Mouse (Mus musculus) forebrain, postnatal 0 days (tissue): ENCODE data around the gene Hsp90ab1. TPM values are rescaled to one million over a fixed set of nuclear protein-coding genes. Genes with fewer than 3 reads are reported as not detected.
A peak's percentile ranks its signal among the peaks of the same experiment; 100 is the strongest.

Source experiments
- ATAC-seq: fragments of 200-750 bp; cut with Nextera tagmentation; 2 replicates; pipeline ENCODE4 v1.8.0; 2017; ENCODE audit warnings: mild to moderate bottlenecking, moderate library complexity
- DNase-seq: peaks from one replicate; pipeline ENCODE4 v3.0.0-alpha.2; 2015
- H3K27ac ChIP-seq: fragments of 300-500 bp; sonication (generic); 2 replicates; pipeline ENCODE4 v1.5.1; 2014; ENCODE audit warnings: low read depth, mild to moderate bottlenecking, antibody characterized with exemption, low read length, moderate library complexity, mixed read lengths
- H3K27me3 ChIP-seq: fragments of 300-500 bp; sonication (generic); 2 replicates; pipeline ENCODE4 v1.6.1; 2014; ENCODE audit warnings: mild to moderate bottlenecking, low read length, mixed read lengths; ENCODE audit not compliant: insufficient read depth
- H3K36me3 ChIP-seq: fragments of 300-500 bp; sonication (generic); 2 replicates; pipeline ENCODE4 v1.6.1; 2014; ENCODE audit warnings: mild to moderate bottlenecking, moderate library complexity; ENCODE audit not compliant: insufficient read depth
- H3K4me1 ChIP-seq: fragments of 300-500 bp; sonication (generic); 2 replicates; pipeline ENCODE4 v1.6.1; 2014; ENCODE audit warnings: antibody characterized with exemption; ENCODE audit not compliant: insufficient read depth
- H3K4me2 ChIP-seq: fragments of 300-500 bp; sonication (generic); 2 replicates; pipeline ENCODE4 v1.6.1; 2014; ENCODE audit warnings: low read depth, mild to moderate bottlenecking, moderate library complexity
- H3K4me3 ChIP-seq: fragments of 300-500 bp; sonication (generic); 2 replicates; pipeline ENCODE4 v1.5.1; 2014; ENCODE audit warnings: low read depth, low read length, mixed read lengths
- H3K9ac ChIP-seq: fragments of 300-500 bp; sonication (generic); 2 replicates; pipeline ENCODE4 v1.6.1; 2014; ENCODE audit warnings: mild to moderate bottlenecking
- H3K9me3 ChIP-seq: fragments of 300-500 bp; sonication (generic); 2 replicates; pipeline ENCODE4 v1.6.1; 2016; ENCODE audit warnings: low read length
- CTCF ChIP-seq: sonication (generic); IDR thresholded peaks from 2 replicates; pipeline ENCODE4 v1.5.1; 2016; ENCODE audit warnings: antibody characterized with exemption, control low read depth, low read depth
- WGBS: fragments of 180-500 bp; shearing (Covaris S2); extraction: QIAGEN DNeasy Blood & Tissue Kit; methylation state at CpG from one replicate; pipeline ENCODE4 v1.1.7; 2014; 5-methylcytosine and 5-hydroxymethylcytosine counted together
- polyA plus RNA-seq: library from polyadenylated mRNA; unstranded; fragments of >200 nt; fragmentation: Nextera tagmentation; extraction: Ambion mirVana; gene quantifications from 2 replicates; pipeline ENCODE4 v1.2.1, GENCODE M21; 2015
- total RNA-seq: library from RNA; depleted of rRNA; stranded (reverse); fragments of >200 nt; gene quantifications from 2 replicates; pipeline ENCODE4 v1.2.3, GENCODE M21; 2014

Gene Hsp90ab1
- total and polyA plus RNA-seq, 2 experiments from 2014 or later = 1,351 to 1,497 TPM

GRCm38 (mm10) chr17:45546941-45547340 is 26.1 kb downstream of the Hsp90ab1 start:
- Histone ChIP-seq H3K4me3 (no peak overlapping the region), H3K9ac (no peak overlapping the region)

GRCm38 (mm10) chr17:45545278-45545961 is 27.7 kb downstream of the Hsp90ab1 start:
- Histone ChIP-seq H3K36me3 (peaks cover 28% of the 10 kb centered on the region), H3K4me2 (peak overlapping the region; percentile 15; the same call in 1 of the 2 replicates), H3K9ac (0 out of 2 replicates have a peak overlapping the region, but pooled peaks have one; percentile 22), H3K27ac (no peak overlapping the region), H3K27me3 (no peaks in the 10 kb centered on the region), H3K4me1 (peaks cover 11% of the 10 kb centered on the region), H3K4me3 (no peak overlapping the region), H3K9me3 (no peaks in the 10 kb centered on the region)
- TF ChIP-seq CTCF = no peak
- WGBS = 17% methylated on average over 73 of the region's 74 CpGs
- DNase-seq (no peak), ATAC-seq (no peak)

More at GRCm38 (mm10) chr17:45546941-45547340, 26.1 kb downstream of the Hsp90ab1 start:
- Histone ChIP-seq H3K4me2 (peak overlapping the region; percentile 55), H3K9me3 (no peaks in the 10 kb centered on the region), H3K27me3 (no peaks in the 10 kb centered on the region), H3K36me3 (peaks cover 28% of the 10 kb centered on the region), H3K27ac (no peak overlapping the region), H3K4me1 (peaks cover 11% of the 10 kb centered on the region)
- 71% methylated on average over 16 of the region's 16 CpGs for WGBS
- ATAC-seq = no peak
- DNase-seq = no peak
- no peak for TF ChIP-seq CTCF

GRCm38 (mm10) chr17:45544873-45545277 is 28.2 kb downstream of the Hsp90ab1 start:
- 15% methylated on average over 45 of the region's 46 CpGs for WGBS
- no peak overlapping the region for H3K27ac ChIP-seq
- H3K9ac ChIP-seq = 0 out of 2 replicates have a peak overlapping the region, but pooled peaks have one; percentile 22

GRCm38 (mm10) chr17:45544001-45544872 is 28.8 kb downstream of the Hsp90ab1 start:
- no peak overlapping the region for H3K9ac ChIP-seq

More at GRCm38 (mm10) chr17:45544873-45545277, 28.2 kb downstream of the Hsp90ab1 start:
- Histone ChIP-seq H3K36me3 (peaks cover 28% of the 10 kb centered on the region), H3K27me3 (no peaks in the 10 kb centered on the region), H3K4me1 (peaks cover 11% of the 10 kb centered on the region), H3K4me2 (peak overlapping the region; percentile 15; the same call in 1 of the 2 replicates), H3K4me3 (no peak overlapping the region), H3K9me3 (no peaks in the 10 kb centered on the region)
- ATAC-seq (no peak), DNase-seq (no peak)
- TF ChIP-seq CTCF = no peak

GRCm38 (mm10) chr17:45543115-45543514 is 30.0 kb downstream of the Hsp90ab1 start:
- Histone ChIP-seq H3K9ac (no peak overlapping the region), H3K27me3 (no peaks in the 10 kb centered on the region), H3K4me1 (peaks cover 8% of the 10 kb centered on the region), H3K4me2 (no peak overlapping the region), H3K36me3 (peaks cover 28% of the 10 kb centered on the region), H3K4me3 (no peak overlapping the region), H3K27ac (no peak overlapping the region), H3K9me3 (no peaks in the 10 kb centered on the region)
- TF ChIP-seq CTCF = no peak
- DNase-seq = no peak
- 27% methylated on average over 1 of the region's 1 CpGs for WGBS
- ATAC-seq = no peak

More at GRCm38 (mm10) chr17:45544001-45544872, 28.8 kb downstream of the Hsp90ab1 start:
- H3K36me3 ChIP-seq = peaks cover 28% of the 10 kb centered on the region
- DNase-seq = no peak
- peaks cover 11% of the 10 kb centered on the region for H3K4me1 ChIP-seq
- H3K27ac ChIP-seq = peak overlapping the region; percentile 5; the same call in 1 of the 2 replicates
- no peaks in the 10 kb centered on the region for H3K27me3 ChIP-seq
- no peak for ATAC-seq
- WGBS = 15% methylated on average over 24 of the region's 24 CpGs
- H3K9me3 ChIP-seq = no peaks in the 10 kb centered on the region
- 0 out of 2 replicates have a peak overlapping the region, but pooled peaks have one; percentile 15 for H3K4me2 ChIP-seq
- no peak overlapping the region for H3K4me3 ChIP-seq
- no peak for TF ChIP-seq CTCF

- Histone ChIP-seq H3K4me2 (no peak overlapping the region), H3K27me3 (no peaks in the 10 kb centered on the region), H3K9ac (no peak overlapping the region), H3K27ac (no peak overlapping the region), H3K4me1 (peaks cover 4% of the 10 kb centered on the region), H3K36me3 (peaks cover 28% of the 10 kb centered on the region), H3K9me3 (no peaks in the 10 kb centered on the region), H3K4me3 (no peak overlapping the region)
- no peak for TF ChIP-seq CTCF
- 69% methylated on average over 2 of the region's 2 CpGs for WGBS
- ATAC-seq (no peak), DNase-seq (no peak)
Measured at GRCm38 (mm10) chr17:45542705-45543104, 30.4 kb downstream of the Hsp90ab1 start.
